Mouse (Mus musculus) forebrain, embryonic 14.5 days (tissue): Measurements from ENCODE around the gene Ntn5. TPM values are rescaled to one million over a fixed set of nuclear protein-coding genes. Genes with fewer than 3 reads are reported as not detected.

Source experiments
- ATAC-seq: fragments of 200-750 bp; cut with Nextera tagmentation; 2 replicates; pipeline ENCODE4 v1.8.0; 2017; ENCODE audit warnings: mild to moderate bottlenecking, moderate library complexity
- DNase-seq: peaks from one replicate; pipeline ENCODE4 v3.0.0-alpha.2; 2015; ENCODE audit warnings: low spot score
- H3K27ac ChIP-seq: fragments of 300-500 bp; sonication (generic); 2 replicates; pipeline ENCODE4 v1.5.1; 2014; ENCODE audit warnings: low read depth, mild to moderate bottlenecking, control low read depth, low read length, moderate library complexity
- H3K27me3 ChIP-seq: fragments of 300-500 bp; sonication (generic); replicated peaks from 2 replicates; pipeline ENCODE4 v1.6.1; 2014; ENCODE audit warnings: low read length, control low read depth, mixed read lengths; ENCODE audit not compliant: control insufficient read depth, insufficient read depth
- H3K36me3 ChIP-seq: fragments of 300-500 bp; sonication (generic); 2 replicates; pipeline ENCODE4 v1.6.1; 2014; ENCODE audit warnings: low read length, control low read depth; ENCODE audit not compliant: control insufficient read depth, insufficient read depth
- H3K4me1 ChIP-seq: fragments of 300-500 bp; sonication (generic); 2 replicates; pipeline ENCODE4 v1.6.1; 2014; ENCODE audit warnings: antibody characterized with exemption, low read length, control low read depth; ENCODE audit not compliant: control insufficient read depth, insufficient read depth
- H3K4me2 ChIP-seq: fragments of 300-500 bp; sonication (generic); 2 replicates; pipeline ENCODE4 v1.6.1; 2014; ENCODE audit warnings: mild to moderate bottlenecking, control low read depth, low read length
- H3K4me3 ChIP-seq: fragments of 300-500 bp; sonication (generic); 2 replicates; pipeline ENCODE4 v1.5.1; 2014; ENCODE audit warnings: low read depth, low read length, control low read depth
- H3K9ac ChIP-seq: fragments of 300-500 bp; sonication (generic); 2 replicates; pipeline ENCODE4 v1.6.1; 2014; ENCODE audit warnings: mild to moderate bottlenecking, low read length, control low read depth, moderate library complexity
- H3K9me3 ChIP-seq: fragments of 300-500 bp; sonication (generic); replicated peaks from 2 replicates; pipeline ENCODE4 v1.6.1; 2016; ENCODE audit warnings: low read length, control low read depth, mixed read lengths; ENCODE audit not compliant: control insufficient read depth
- WGBS: fragments of 180-500 bp; shearing (Covaris S2); extraction: QIAGEN DNeasy Blood & Tissue Kit; methylation state at CpG from one replicate; pipeline ENCODE4 v1.1.7; 2014; 5-methylcytosine and 5-hydroxymethylcytosine counted together
- polyA plus RNA-seq: library from polyadenylated mRNA; unstranded; fragments of >200 nt; fragmentation: Nextera tagmentation; extraction: Ambion mirVana; gene quantifications from 2 replicates; pipeline ENCODE4 v1.2.1, GENCODE M21; 2014

Ntn5 gene
- polyA plus RNA-seq, 1 experiment from 2014 or later, result 0.41 TPM

DNA sequence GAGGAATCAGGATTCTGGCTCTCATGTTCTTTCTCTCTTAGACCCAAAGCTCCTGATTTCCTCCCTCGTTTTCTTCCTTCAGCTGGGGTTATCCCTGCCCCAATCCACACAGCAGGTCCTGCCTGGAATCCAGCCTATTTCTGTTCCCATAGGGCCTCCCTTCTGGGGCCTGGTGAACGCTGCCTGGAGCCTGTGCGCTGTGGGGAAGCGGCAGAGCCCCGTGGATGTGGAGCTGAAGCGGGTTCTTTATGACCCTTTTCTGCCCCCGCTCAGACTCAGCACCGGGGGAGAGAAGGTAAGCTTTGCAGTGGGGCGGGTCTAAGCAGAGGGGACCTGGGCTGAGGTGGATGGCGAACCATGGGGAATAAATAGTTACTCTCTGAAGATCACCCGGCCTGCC, 17.2 kb downstream of the Ntn5 start:
- Histone ChIP-seq H3K9ac (peak overlapping the region; percentile 66), H3K9me3 (no peaks in the 10 kb centered on the region), H3K36me3 (no peaks in the 10 kb centered on the region), H3K4me3 (peak overlapping the region; percentile 38), H3K27ac (peak overlapping the region; percentile 39; the same call in 1 of the 2 replicates), H3K27me3 (peaks cover 15% of the 10 kb centered on the region), H3K4me1 (peaks cover 17% of the 10 kb centered on the region), H3K4me2 (peak overlapping the region; percentile 83)
- ATAC-seq, result no peak
- DNase-seq, result no peak
- 29% methylated on average over 11 of the region's 11 CpGs for WGBS

DNA sequence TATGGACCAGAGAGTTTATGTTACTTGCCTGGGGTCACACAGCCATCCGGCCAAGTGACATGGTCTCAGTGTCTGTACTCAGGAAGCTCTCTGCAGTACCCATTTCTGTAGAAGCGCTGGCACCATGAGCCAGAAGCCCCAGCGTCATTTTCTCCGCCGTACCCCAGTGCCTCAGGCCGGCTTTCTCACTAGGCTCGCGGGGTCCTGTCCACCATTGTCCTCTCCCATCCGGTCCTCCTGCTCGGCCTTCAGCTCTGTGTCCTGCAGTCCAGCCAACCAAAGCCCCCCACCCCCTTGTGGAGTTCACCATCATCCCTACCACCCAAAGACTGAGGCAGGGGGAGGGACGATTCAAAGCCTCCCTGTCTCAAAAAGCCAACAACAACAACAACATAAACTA, 17.8 kb downstream of the Ntn5 start:
- 91% methylated on average over 11 of the region's 11 CpGs for WGBS
- ATAC-seq (no peak), DNase-seq (no peak)
- peak overlapping the region; percentile 83 for H3K4me2 ChIP-seq
- H3K27me3 ChIP-seq, result peaks cover 15% of the 10 kb centered on the region
- no peaks in the 10 kb centered on the region for H3K9me3 ChIP-seq
- H3K36me3 ChIP-seq, result no peaks in the 10 kb centered on the region
- H3K27ac ChIP-seq, result no peak overlapping the region
- H3K4me1 ChIP-seq, result peaks cover 22% of the 10 kb centered on the region
- peak overlapping the region; percentile 38; the same call in 1 of the 2 replicates for H3K4me3 ChIP-seq
- no peak overlapping the region for H3K9ac ChIP-seq

DNA sequence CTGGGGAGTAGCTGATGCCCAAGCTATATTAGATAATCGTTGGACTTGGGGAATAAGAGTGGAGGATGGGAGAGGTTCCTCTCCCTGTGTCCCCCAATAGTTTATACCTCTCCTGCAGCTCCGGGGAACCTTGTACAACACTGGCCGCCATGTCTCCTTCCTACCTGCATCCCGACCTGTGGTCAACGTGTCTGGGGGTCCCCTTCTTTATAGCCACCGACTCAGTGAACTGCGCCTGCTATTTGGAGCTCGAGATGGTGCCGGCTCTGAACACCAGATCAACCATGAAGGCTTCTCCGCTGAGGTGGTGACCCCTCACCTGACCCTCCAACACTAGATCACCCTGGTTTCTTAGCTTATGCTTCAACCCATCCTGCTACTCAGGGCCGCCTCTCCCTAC, 18.5 kb downstream of the Ntn5 start:
- H3K4me1 ChIP-seq, result peaks cover 28% of the 10 kb centered on the region
- no peak for DNase-seq
- H3K9me3 ChIP-seq, result no peaks in the 10 kb centered on the region
- peaks cover 15% of the 10 kb centered on the region for H3K27me3 ChIP-seq
- H3K4me2 ChIP-seq, result no peak overlapping the region
- WGBS, result 93% methylated on average over 11 of the region's 11 CpGs
- H3K4me3 ChIP-seq, result no peak overlapping the region
- no peak overlapping the region for H3K27ac ChIP-seq
- no peaks in the 10 kb centered on the region for H3K36me3 ChIP-seq
- no peak overlapping the region for H3K9ac ChIP-seq
- ATAC-seq, result no peak

DNA sequence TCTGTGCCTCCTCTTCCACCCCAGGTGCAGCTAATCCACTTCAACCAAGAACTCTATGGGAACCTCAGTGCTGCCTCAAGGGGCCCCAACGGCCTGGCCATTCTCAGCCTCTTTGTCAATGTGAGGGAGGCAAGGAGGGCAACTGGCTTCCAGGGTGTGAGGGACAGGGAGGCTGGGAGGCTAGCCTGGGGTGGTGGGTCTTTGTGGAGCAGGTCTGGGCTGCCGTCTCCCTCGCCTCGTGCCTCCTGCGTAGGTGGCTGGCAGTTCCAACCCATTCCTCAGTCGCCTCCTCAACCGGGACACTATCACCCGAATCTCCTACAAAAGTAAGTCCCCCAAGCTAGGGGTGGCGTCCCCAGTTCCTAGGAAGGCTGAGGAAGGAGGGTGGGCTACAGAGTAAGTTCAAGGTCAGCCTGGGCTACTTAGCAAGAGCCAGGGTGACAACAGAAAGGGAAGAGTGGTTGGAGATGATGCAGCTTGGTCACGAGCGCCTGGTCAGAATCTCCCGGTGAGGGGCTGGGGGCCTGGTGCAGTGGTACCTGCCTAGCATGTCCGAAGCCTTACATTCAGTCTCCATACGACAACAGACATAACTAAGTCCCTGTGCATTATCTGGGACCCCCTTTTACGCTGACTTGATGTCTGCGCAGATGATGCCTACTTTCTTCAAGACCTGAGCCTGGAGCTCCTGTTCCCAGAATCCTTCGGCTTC, 19.1 kb downstream of the Ntn5 start:
- no peaks in the 10 kb centered on the region for H3K9me3 ChIP-seq
- peak overlapping the region; percentile 52; the same call in 1 of the 2 replicates for H3K4me3 ChIP-seq
- 0 out of 2 replicates have a peak overlapping the region, but pooled peaks have one; percentile 82 for H3K27ac ChIP-seq
- H3K9ac ChIP-seq, result peak overlapping the region; percentile 38; the same call in 1 of the 2 replicates
- ATAC-seq (no peak), DNase-seq (no peak)
- WGBS, result 94% methylated on average over 17 of the region's 17 CpGs
- peaks cover 15% of the 10 kb centered on the region for H3K27me3 ChIP-seq
- H3K36me3 ChIP-seq, result no peaks in the 10 kb centered on the region
- peaks cover 34% of the 10 kb centered on the region for H3K4me1 ChIP-seq
- H3K4me2 ChIP-seq, result peak overlapping the region; percentile 98

DNA sequence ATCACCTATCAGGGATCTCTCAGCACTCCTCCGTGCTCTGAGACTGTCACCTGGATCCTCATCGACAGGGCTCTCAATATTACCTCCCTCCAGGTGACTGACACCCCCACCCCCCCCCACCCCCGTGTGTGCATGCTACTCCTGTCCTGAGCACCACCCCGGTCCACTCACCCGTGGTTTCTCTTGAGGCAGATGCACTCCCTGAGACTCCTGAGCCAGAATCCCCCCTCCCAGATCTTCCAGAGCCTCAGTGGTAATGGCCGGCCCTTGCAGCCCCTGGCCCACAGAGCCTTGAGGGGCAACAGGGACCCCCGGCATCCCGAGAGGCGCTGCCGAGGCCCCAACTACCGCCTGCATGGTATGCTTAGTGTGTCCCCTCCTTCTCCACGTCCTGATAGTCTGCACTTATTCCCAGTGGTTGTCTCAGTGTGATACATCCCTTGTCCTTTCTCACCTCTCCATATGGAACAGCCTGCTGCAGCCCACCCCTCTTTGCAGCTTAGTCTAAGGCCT, 19.8 kb downstream of the Ntn5 start:
- peak overlapping the region; percentile 38; the same call in 1 of the 2 replicates for H3K9ac ChIP-seq
- 35% methylated on average over 12 of the region's 12 CpGs for WGBS

DNA sequence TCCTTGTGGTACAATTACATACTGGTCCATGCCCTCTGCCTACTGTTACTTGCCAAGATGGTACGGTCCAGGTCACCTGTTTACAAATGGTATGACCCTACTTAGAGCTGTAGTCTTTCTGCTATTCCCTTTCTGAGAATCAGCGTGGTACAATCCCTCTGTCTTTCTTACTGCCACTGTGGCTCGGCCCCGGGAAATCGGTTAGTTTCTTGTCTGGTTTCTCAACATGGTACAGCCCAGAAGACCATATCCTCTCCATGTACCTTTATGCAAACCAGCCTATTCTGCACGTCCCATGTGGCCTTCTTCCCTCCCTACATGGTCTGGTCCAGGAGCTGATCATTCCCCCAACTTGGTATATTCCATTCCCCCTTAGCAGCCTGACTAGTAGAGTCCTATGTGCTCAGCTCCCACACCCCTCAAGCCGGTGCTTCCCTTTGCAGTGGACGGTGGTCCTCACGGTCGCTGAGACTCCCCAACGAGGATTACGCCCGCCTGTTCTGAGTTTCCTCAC, 20.3 kb downstream of the Ntn5 start:
- Histone ChIP-seq H3K4me2 (peak overlapping the region; percentile 98), H3K27me3 (peaks cover 8% of the 10 kb centered on the region; the same call in 1 of the 2 replicates), H3K9me3 (no peaks in the 10 kb centered on the region), H3K4me1 (peaks cover 45% of the 10 kb centered on the region), H3K4me3 (peak overlapping the region; percentile 52), H3K27ac (peak overlapping the region; percentile 82), H3K9ac (peak overlapping the region; percentile 38), H3K36me3 (no peaks in the 10 kb centered on the region)
- DNase-seq (peak; percentile 90), ATAC-seq (peak; percentile 49)
- whole genome bisulfite sequencing, result 2% methylated on average over 13 of the region's 13 CpGs

More for the DNA sequence above, 19.8 kb downstream of the Ntn5 start:
- Histone ChIP-seq H3K36me3 (no peaks in the 10 kb centered on the region), H3K4me1 (peaks cover 40% of the 10 kb centered on the region), H3K4me2 (peak overlapping the region; percentile 98), H3K27me3 (peaks cover 12% of the 10 kb centered on the region), H3K4me3 (peak overlapping the region; percentile 52), H3K9me3 (no peaks in the 10 kb centered on the region), H3K27ac (peak overlapping the region; percentile 82)
- ATAC-seq (no peak), DNase-seq (no peak)

DNA sequence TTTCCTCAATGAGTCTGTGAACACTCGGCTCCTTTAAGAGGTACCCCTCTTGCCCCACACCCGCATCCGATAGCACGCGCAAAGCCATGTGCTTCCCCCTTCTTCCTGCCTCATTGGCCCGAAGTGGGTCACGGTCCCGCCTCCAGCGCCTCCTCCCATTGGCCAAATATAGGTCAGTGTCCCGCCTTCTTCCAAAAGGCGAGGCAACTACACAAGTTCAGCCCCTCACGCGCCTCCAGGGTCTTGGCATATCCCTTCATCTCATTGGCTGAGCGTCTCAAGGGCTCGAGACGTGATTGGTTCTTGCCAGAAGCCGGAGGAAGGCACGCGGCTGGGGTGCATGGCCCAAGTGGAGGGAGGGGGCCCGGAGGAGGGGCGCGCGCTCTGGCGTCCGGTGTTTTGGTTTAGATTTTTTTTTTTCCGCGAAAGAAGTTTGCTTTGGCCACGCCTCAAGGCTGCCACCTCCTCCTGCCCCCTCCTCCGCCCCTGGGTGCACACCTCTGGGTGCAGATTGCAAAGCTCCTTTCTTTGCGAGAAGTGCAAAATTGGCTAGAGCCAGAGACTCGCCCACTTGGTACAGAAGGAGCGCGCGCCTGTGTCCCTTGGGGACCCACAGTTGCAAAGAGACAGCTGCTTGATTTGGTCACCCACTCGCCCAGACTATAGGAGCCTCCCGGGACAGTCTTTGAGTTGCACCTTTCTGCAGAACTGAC, 21.1 kb downstream of the Ntn5 start, which contains the start of gene Dbp:
Gene Dbp (plus strand): TSS at position 359 of the 713 bp plus-strand sequence.
- Histone ChIP-seq H3K27me3 (0 out of 2 replicates have a peak, but pooled peaks cover 4% of the 10 kb centered on the region), H3K9me3 (no peaks in the 10 kb centered on the region), H3K36me3 (peaks cover 4% of the 10 kb centered on the region; the same call in 1 of the 2 replicates), H3K9ac (peak within 1 kb of the TSS; percentile 75), H3K4me2 (peak within 1 kb of the TSS; percentile 98), H3K4me3 (peak within 1 kb of the TSS; percentile 52), H3K4me1 (peaks cover 46% of the 10 kb centered on the region), H3K27ac (peak within 1 kb of the TSS; percentile 82)
- WGBS, result 0% methylated on average over 36 of the region's 36 CpGs
- ATAC-seq, result peak; percentile 86
- DNase-seq, result peak; percentile 100

DNA sequence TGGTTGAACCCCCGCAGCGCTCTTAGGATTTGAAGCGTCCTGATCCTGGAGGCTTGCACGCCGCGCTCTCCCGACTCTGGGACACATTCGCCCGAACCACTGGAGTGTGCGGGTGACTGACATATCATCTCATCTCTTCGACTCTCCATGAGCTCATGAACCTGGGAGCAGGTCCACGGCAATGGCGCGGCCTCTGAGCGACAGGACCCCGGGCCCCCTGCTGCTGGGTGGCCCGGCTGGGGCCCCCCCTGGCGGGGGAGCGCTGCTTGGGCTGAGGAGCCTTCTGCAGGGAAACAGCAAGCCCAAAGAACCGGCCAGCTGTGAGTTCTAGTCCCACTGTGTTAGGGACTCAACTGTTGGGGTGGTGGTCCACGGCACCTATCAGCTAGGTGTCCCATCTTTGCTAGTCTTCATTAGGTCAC, 21.6 kb downstream of the Ntn5 start:
- H3K4me2 ChIP-seq, result peak overlapping the region; percentile 98
- H3K4me3 ChIP-seq, result peak overlapping the region; percentile 52
- ATAC-seq (no peak), DNase-seq (no peak)
- 0% methylated on average over 21 of the region's 21 CpGs for WGBS
- H3K27me3 ChIP-seq, result no peaks in the 10 kb centered on the region
- H3K9ac ChIP-seq, result peak overlapping the region; percentile 75
- peaks cover 46% of the 10 kb centered on the region for H3K4me1 ChIP-seq
- H3K9me3 ChIP-seq, result no peaks in the 10 kb centered on the region
- H3K36me3 ChIP-seq, result peaks cover 10% of the 10 kb centered on the region
- H3K27ac ChIP-seq, result peak overlapping the region; percentile 63
